Mouse (Mus musculus): ENCODE results near the gene Atp6v0a1. TPM values are rescaled to one million over a fixed set of nuclear protein-coding genes. Genes with fewer than 3 reads are reported as not detected.

The Atp6v0a1 gene
- polyA plus RNA-seq, 1 experiment: 22.8 TPM

DNA sequence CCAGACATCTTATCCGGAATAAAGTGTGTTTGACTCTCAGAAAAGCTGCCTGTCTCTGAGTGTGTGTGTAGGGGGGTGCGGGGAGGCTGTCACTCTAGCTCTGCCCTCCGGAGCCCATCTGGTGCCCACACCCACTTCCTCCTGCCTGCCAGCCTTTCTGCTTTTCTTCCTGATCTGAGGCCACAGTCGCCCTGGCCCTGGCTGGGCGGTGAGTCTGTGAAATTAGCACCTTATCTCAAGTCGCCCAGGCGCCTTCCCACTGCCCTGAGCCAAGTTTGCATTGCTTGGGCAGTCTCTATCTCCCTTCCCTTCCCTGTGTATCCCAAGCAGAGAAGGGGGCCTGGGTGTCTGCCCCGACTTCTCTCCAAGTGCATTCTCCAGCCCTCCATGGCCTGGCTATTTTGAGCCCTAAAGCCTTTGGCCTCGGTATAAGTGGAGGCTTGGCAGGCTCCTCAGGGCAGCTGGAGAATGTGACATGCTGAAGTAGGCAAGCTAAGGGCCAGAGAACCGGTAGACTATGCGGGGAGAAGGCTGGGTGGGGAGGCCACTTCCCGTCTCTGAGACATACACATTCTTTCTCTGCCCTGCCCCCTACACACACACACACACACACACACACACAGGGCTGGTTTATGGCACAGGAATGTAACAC, 54.5 kb downstream of the Atp6v0a1 start:
- H3ac ChIP-seq (ENCODE audit: control insufficient read depth, insufficient read length, low read depth): no peak overlapping the region
- no peak overlapping the region for H3K4me3 ChIP-seq (ENCODE audit: insufficient read depth, poor library complexity, severe bottlenecking)
- H3K27me3 ChIP-seq (ENCODE audit: control insufficient read depth, insufficient read depth, insufficient read length): no peaks in the 10 kb centered on the region
- no peak for TF ChIP-seq CTCF (IDR thresholded peaks at IDR 0.05; ENCODE audit: control insufficient read depth, insufficient read depth, insufficient read length)
- TF ChIP-seq MYOD1 (IDR thresholded peaks at IDR 0.05; ENCODE audit: control insufficient read depth, insufficient read length, low read depth): peak; percentile 19
- H3K79me3 ChIP-seq (ENCODE audit: low read depth): no peaks in the 10 kb centered on the region
- no peaks in the 10 kb centered on the region for H3K36me3 ChIP-seq (ENCODE audit: control insufficient read depth, insufficient read depth)
- H3K79me2 ChIP-seq (ENCODE audit: control insufficient read depth, insufficient read depth): no peaks in the 10 kb centered on the region

DNA sequence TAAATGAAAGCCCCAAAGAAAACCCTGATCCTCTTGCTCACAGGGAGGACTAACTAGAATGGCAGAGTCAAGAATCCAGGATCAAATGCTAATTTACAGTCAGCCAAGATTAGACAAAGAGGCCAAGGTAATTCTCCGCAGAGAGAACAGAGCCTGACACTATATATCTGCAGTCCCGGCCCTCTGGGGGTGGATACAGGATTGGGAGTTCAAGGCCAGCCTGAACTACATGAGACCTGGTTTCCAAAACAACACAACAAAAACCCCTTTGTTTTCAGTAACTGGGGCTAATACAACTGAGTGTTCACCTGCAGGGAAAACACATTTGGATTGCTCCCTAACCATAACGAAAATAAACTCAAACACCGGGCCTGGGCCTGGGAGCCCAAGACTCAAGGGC, 55.2 kb downstream of the Atp6v0a1 start:
- Histone ChIP-seq H3K36me3 (ENCODE audit: control insufficient read depth, insufficient read depth) (no peaks in the 10 kb centered on the region), H3K79me3 (ENCODE audit: low read depth) (no peaks in the 10 kb centered on the region), H3K4me3 (ENCODE audit: insufficient read depth, poor library complexity, severe bottlenecking) (no peak overlapping the region), H3K79me2 (ENCODE audit: control insufficient read depth, insufficient read depth) (no peaks in the 10 kb centered on the region), H3ac (ENCODE audit: control insufficient read depth, insufficient read length, low read depth) (no peak overlapping the region), H3K27me3 (ENCODE audit: control insufficient read depth, insufficient read depth, insufficient read length) (no peaks in the 10 kb centered on the region)
- TF ChIP-seq CTCF (IDR thresholded peaks at IDR 0.05; ENCODE audit: control insufficient read depth, insufficient read depth, insufficient read length) (no peak), MYOG (IDR thresholded peaks at IDR 0.05; ENCODE audit: control insufficient read depth, extremely low read depth, insufficient read length) (no peak), USF1 (IDR thresholded peaks at IDR 0.05; ENCODE audit: low read depth) (no peak), MYOD1 (IDR thresholded peaks at IDR 0.05; ENCODE audit: control insufficient read depth, insufficient read length, low read depth) (no peak), CEBPB (IDR thresholded peaks at IDR 0.05; ENCODE audit: low read depth) (no peak), MAX (IDR thresholded peaks at IDR 0.05) (no peak), FOSL1 (IDR thresholded peaks at IDR 0.05; ENCODE audit: insufficient read depth, low read length, poor library complexity, severe bottlenecking) (no peak)

GRCm38 (mm10) chr11:101065002-101065401, 55.8 kb downstream of the Atp6v0a1 start:
- TF ChIP-seq MYOG (IDR thresholded peaks at IDR 0.05; ENCODE audit: control insufficient read depth, extremely low read depth, insufficient read length) (no peak), CEBPB (IDR thresholded peaks at IDR 0.05; ENCODE audit: low read depth) (no peak), USF1 (IDR thresholded peaks at IDR 0.05; ENCODE audit: low read depth) (no peak), MAX (IDR thresholded peaks at IDR 0.05) (no peak), MYOD1 (IDR thresholded peaks at IDR 0.05; ENCODE audit: control insufficient read depth, insufficient read length, low read depth) (no peak), CTCF (IDR thresholded peaks at IDR 0.05; ENCODE audit: control insufficient read depth, insufficient read depth, insufficient read length) (no peak), FOSL1 (IDR thresholded peaks at IDR 0.05; ENCODE audit: insufficient read depth, low read length, poor library complexity, severe bottlenecking) (no peak)
- no peak overlapping the region for H3ac ChIP-seq (ENCODE audit: control insufficient read depth, insufficient read length, low read depth)
- H3K4me3 ChIP-seq (ENCODE audit: insufficient read depth, poor library complexity, severe bottlenecking): no peak overlapping the region
- H3K27me3 ChIP-seq (ENCODE audit: control insufficient read depth, insufficient read depth, insufficient read length): no peaks in the 10 kb centered on the region
- no peaks in the 10 kb centered on the region for H3K36me3 ChIP-seq (ENCODE audit: control insufficient read depth, insufficient read depth)
- H3K79me3 ChIP-seq (ENCODE audit: low read depth): no peaks in the 10 kb centered on the region
- no peaks in the 10 kb centered on the region for H3K79me2 ChIP-seq (ENCODE audit: control insufficient read depth, insufficient read depth)

DNA sequence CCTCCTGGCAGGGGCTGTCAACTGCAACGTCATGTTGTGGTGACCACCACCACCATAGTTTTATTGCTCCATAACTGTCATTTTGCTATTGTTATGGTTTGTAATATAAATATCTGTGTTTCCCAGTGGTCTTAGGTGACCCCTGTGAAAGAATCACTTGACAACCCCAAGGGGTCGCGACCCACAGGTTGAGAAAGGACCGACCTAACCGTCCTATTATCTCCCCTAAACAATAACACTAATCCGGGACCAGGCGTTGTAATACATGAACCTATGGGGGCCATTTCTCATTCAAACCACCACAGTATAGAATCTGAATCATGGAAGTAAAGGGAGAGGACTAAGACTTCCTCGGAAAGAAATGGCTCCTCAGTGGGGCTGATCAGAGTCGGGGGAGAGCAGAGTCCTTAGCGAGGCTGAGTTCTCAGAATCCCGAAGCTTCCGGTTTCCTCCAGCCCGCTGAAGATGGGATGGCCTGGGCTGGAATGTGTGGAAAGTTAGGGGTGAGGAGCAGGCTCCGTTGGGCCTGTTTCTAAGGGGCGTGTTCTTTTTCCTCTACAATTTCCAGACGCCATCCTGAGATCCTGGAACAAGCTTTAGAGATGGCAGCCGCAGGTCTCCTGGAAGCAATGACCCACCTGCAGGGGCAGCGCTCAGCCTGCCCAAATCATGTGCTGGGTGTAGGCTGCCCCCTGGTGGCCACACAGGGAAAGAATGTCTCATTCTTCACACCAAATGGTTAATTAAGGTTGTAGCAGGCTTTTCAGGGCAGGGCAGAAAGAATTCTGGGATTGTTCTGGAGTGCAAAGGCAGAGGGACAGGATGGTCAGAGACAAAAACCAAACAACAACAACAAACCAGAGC, 57.5 kb downstream of the Atp6v0a1 start:
- Histone ChIP-seq H3K27me3 (ENCODE audit: control insufficient read depth, insufficient read depth, insufficient read length) (no peaks in the 10 kb centered on the region), H3ac (ENCODE audit: control insufficient read depth, insufficient read length, low read depth) (no peak overlapping the region), H3K79me2 (ENCODE audit: control insufficient read depth, insufficient read depth) (no peaks in the 10 kb centered on the region), H3K4me3 (ENCODE audit: insufficient read depth, poor library complexity, severe bottlenecking) (no peak overlapping the region), H3K79me3 (ENCODE audit: low read depth) (no peaks in the 10 kb centered on the region), H3K36me3 (ENCODE audit: control insufficient read depth, insufficient read depth) (no peaks in the 10 kb centered on the region)
- TF ChIP-seq FOSL1 (IDR thresholded peaks at IDR 0.05; ENCODE audit: insufficient read depth, low read length, poor library complexity, severe bottlenecking) (no peak), MYOD1 (IDR thresholded peaks at IDR 0.05; ENCODE audit: control insufficient read depth, insufficient read length, low read depth) (no peak), MAX (IDR thresholded peaks at IDR 0.05) (peak; percentile 55), CEBPB (IDR thresholded peaks at IDR 0.05; ENCODE audit: low read depth) (no peak), USF1 (IDR thresholded peaks at IDR 0.05; ENCODE audit: low read depth) (peak; percentile 15), MYOG (IDR thresholded peaks at IDR 0.05; ENCODE audit: control insufficient read depth, extremely low read depth, insufficient read length) (no peak), CTCF (IDR thresholded peaks at IDR 0.05; ENCODE audit: control insufficient read depth, insufficient read depth, insufficient read length) (peak; percentile 80)

GRCm38 (mm10) chr11:101069391-101070188, 60.3 kb downstream of the Atp6v0a1 start, which contains the start of gene Naglu:
TSS of gene Naglu (plus strand) at chr11:101070012.
- Histone ChIP-seq H3K36me3 (ENCODE audit: control insufficient read depth, insufficient read depth) (no peaks in the 10 kb centered on the region), H3K4me3 (ENCODE audit: insufficient read depth, poor library complexity, severe bottlenecking) (peak within 1 kb of the TSS; percentile 60), H3K27me3 (ENCODE audit: control insufficient read depth, insufficient read depth, insufficient read length) (no peaks in the 10 kb centered on the region), H3ac (ENCODE audit: control insufficient read depth, insufficient read length, low read depth) (peak within 1 kb of the TSS; percentile 72), H3K79me2 (ENCODE audit: control insufficient read depth, insufficient read depth) (no peaks in the 10 kb centered on the region), H3K79me3 (ENCODE audit: low read depth) (no peaks in the 10 kb centered on the region)
- TF ChIP-seq MAX (IDR thresholded peaks at IDR 0.05): peak; percentile 83
- TF ChIP-seq MYOG (IDR thresholded peaks at IDR 0.05; ENCODE audit: control insufficient read depth, extremely low read depth, insufficient read length): no peak
- no peak for TF ChIP-seq MYOD1 (IDR thresholded peaks at IDR 0.05; ENCODE audit: control insufficient read depth, insufficient read length, low read depth)
- no peak for TF ChIP-seq FOSL1 (IDR thresholded peaks at IDR 0.05; ENCODE audit: insufficient read depth, low read length, poor library complexity, severe bottlenecking)
- TF ChIP-seq USF1 (IDR thresholded peaks at IDR 0.05; ENCODE audit: low read depth): peak; percentile 97
- TF ChIP-seq CEBPB (IDR thresholded peaks at IDR 0.05; ENCODE audit: low read depth): no peak
- TF ChIP-seq CTCF (IDR thresholded peaks at IDR 0.05; ENCODE audit: control insufficient read depth, insufficient read depth, insufficient read length): no peak

All from C2C12 (cell line).